8 mouse cellular contexts compared by ENCODE assay signal in genomic region chr10:21991351-21991840, GRCm38 (mm10).
DNase-seq lines count a peak whose midpoint lies in the region; ATAC-seq and TF ChIP-seq lines count a peak whose summit lies in the region.

No protein-coding gene starts in this region.

- peaks cover under 1% of the 10 kb centered on the region; the same call in 1 of the 2 replicates for H3K36me3 ChIP-seq in heart, embryonic 13.5 days
- no peaks in the 10 kb centered on the region for H3K36me3 ChIP-seq in liver, embryonic 11.5 days (ENCODE audit: control insufficient read depth, insufficient read depth, low read length)
- H3K36me3 ChIP-seq in neural tube, embryonic 12.5 days, result 0 out of 2 replicates have a peak, but pooled peaks cover under 1% of the 10 kb centered on the region

- DNase-seq in layer of hippocampus, adult 11-12 months (ENCODE audit: low spot score), result peak; percentile 94
- DNase-seq in layer of hippocampus, adult 9-10 months (ENCODE audit: low spot score), result no peak
- DNase-seq in kidney, postnatal 10 days, result peak; percentile 95
- peak; percentile 60 for DNase-seq in liver, embryonic 11.5 days (ENCODE audit: low spot score)
- DNase-seq in testis, postnatal 14 days (ENCODE audit: low spot score), result peak; percentile 54

- H3K9ac ChIP-seq in heart, embryonic 13.5 days, result peak overlapping the region; percentile 47; the same call in 1 of the 2 replicates
- no peak overlapping the region for H3K9ac ChIP-seq in liver, embryonic 11.5 days (ENCODE audit: low read depth, low read length)
- H3K9ac ChIP-seq in neural tube, embryonic 12.5 days, result no peak overlapping the region

- no peak for TF ChIP-seq POLR2A in embryonic fibroblast, embryonic 13.5 days (IDR thresholded peaks at IDR 0.05; ENCODE audit: low read depth, low read length)

- 0 out of 2 replicates have a peak, but pooled peaks cover 5% of the 10 kb centered on the region for H3K4me1 ChIP-seq in embryonic fibroblast, embryonic 13.5 days (ENCODE audit: control insufficient read depth, insufficient read depth, low read length)
- H3K4me1 ChIP-seq in heart, embryonic 13.5 days, result peaks cover 24% of the 10 kb centered on the region
- no peaks in the 10 kb centered on the region for H3K4me1 ChIP-seq in liver, embryonic 11.5 days (replicated peaks; ENCODE audit: control insufficient read depth, insufficient read depth, low read length)
- peaks cover 7% of the 10 kb centered on the region for H3K4me1 ChIP-seq in neural tube, embryonic 12.5 days

- no peaks in the 10 kb centered on the region for H3K9me3 ChIP-seq in heart, embryonic 13.5 days
- H3K9me3 ChIP-seq in liver, embryonic 11.5 days (ENCODE audit: control insufficient read depth, low read length), result no peaks in the 10 kb centered on the region
- H3K9me3 ChIP-seq in neural tube, embryonic 12.5 days, result no peaks in the 10 kb centered on the region

- H3K27me3 ChIP-seq in heart, embryonic 13.5 days (replicated peaks), result peaks cover 10% of the 10 kb centered on the region; the same call in 1 of the 2 replicates
- H3K27me3 ChIP-seq in liver, embryonic 11.5 days (replicated peaks; ENCODE audit: control insufficient read depth, insufficient read depth, low read length), result peaks cover 11% of the 10 kb centered on the region
- H3K27me3 ChIP-seq in neural tube, embryonic 12.5 days (replicated peaks), result peaks cover 10% of the 10 kb centered on the region

- 18% methylated on average over 17 of the region's 17 CpGs for WGBS in heart, embryonic 13.5 days
- 13% methylated on average over 17 of the region's 17 CpGs for WGBS in liver, embryonic 11.5 days
- 21% methylated on average over 17 of the region's 17 CpGs for WGBS in neural tube, embryonic 12.5 days

- peak; percentile 42; the same call in 1 of the 2 replicates for TF ChIP-seq CTCF in embryonic fibroblast, embryonic 13.5 days (IDR thresholded peaks at IDR 0.05; ENCODE audit: borderline replicate concordance, insufficient read depth, low read length)

- H3K27ac ChIP-seq in embryonic fibroblast, embryonic 13.5 days (ENCODE audit: insufficient read depth, low read length), result peak overlapping the region; percentile 43; the same call in 1 of the 2 replicates
- peak overlapping the region; percentile 95 for H3K27ac ChIP-seq in heart, embryonic 13.5 days (replicated peaks)
- peak overlapping the region; percentile 26; the same call in 1 of the 2 replicates for H3K27ac ChIP-seq in liver, embryonic 11.5 days (ENCODE audit: low read depth, low read length)
- H3K27ac ChIP-seq in neural tube, embryonic 12.5 days, result no peak overlapping the region

- H3K4me2 ChIP-seq in heart, embryonic 13.5 days, result peak overlapping the region; percentile 92
- peak overlapping the region; percentile 96 for H3K4me2 ChIP-seq in liver, embryonic 11.5 days
- peak overlapping the region; percentile 49 for H3K4me2 ChIP-seq in neural tube, embryonic 12.5 days (replicated peaks)

- no peak overlapping the region for H3K4me3 ChIP-seq in embryonic fibroblast, embryonic 13.5 days (ENCODE audit: insufficient read depth, low read length)
- H3K4me3 ChIP-seq in heart, embryonic 13.5 days, result peak overlapping the region; percentile 83
- peak overlapping the region; percentile 34 for H3K4me3 ChIP-seq in liver, embryonic 11.5 days (ENCODE audit: low read depth, low read length)
- H3K4me3 ChIP-seq in neural tube, embryonic 12.5 days, result no peak overlapping the region

- no peak for ATAC-seq in heart, embryonic 13.5 days (ENCODE audit: extremely low read depth, insufficient number of reproducible peaks, low FRiP score, low TSS enrichment)
- no peak for ATAC-seq in liver, embryonic 11.5 days (replicated peaks; ENCODE audit: low FRiP score)
- no peak for ATAC-seq in neural tube, embryonic 12.5 days (ENCODE audit: low FRiP score, low read depth)

Comparison
In these comparisons a context has a peak if more than half of its experiments do, and no peak if none do; other contexts are left out.
1. H3K4me3 ChIP-seq: peak in heart, embryonic 13.5 days (single experiment) and liver, embryonic 11.5 days (single experiment); none in embryonic fibroblast, embryonic 13.5 days (single experiment) and neural tube, embryonic 12.5 days (single experiment).
2. Peak in every context shown above with its lines, with median percentiles within 50 percentile points of each other: H3K4me2 ChIP-seq.